Mouse (Mus musculus): ENCODE data around the gene Slpi.

DNA sequence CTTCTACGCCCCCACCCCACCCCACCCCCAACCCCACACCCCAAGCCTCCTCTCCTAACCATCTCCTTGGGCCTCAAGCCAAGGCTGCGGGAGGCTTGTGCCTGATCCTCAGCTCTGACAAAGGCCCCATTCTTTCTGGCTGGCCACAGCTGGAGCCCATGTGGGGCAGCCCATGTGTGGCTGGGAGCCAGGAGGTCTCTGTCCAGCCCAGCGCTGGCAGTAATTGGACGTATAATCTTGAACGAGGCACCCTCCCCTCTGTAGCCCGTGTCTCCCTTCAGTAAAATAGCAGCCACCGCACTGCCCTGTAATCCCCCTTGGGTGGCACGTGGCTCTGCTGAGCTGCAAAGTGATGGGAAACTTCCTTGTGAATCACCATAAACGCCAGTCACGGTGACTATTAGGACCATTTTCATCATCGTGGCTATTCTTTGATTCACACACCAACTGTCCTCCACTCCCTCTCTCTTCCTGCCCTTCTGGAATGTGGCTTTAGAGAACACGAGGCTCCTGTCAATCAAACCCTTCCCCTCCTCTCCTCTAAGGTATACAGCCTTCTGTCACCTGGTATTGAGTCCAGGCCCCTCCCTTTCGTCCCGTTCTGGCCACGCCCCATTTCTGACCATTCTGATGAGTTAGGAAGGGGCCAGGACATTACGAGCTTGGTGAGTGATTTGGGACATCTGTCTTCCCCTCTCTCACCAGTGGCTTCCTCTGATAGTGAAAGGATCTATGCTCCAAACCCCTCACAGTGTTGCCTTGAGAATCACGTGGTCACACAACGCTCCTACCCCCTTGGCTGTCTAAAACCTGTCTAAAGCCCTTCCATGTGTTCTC lies 2.8 kb downstream of the Slpi start:
- TF ChIP-seq GATA1 (IDR thresholded peaks at IDR 0.05; ENCODE audit: borderline replicate concordance, low read length) (no peak), FLI1 (IDR thresholded peaks at IDR 0.05; ENCODE audit: low read length) (no peak)

All from megakaryocyte, embryonic 14.5 days (primary cell).